Mouse (Mus musculus): Measurements from ENCODE around the gene Limch1.

DNA sequence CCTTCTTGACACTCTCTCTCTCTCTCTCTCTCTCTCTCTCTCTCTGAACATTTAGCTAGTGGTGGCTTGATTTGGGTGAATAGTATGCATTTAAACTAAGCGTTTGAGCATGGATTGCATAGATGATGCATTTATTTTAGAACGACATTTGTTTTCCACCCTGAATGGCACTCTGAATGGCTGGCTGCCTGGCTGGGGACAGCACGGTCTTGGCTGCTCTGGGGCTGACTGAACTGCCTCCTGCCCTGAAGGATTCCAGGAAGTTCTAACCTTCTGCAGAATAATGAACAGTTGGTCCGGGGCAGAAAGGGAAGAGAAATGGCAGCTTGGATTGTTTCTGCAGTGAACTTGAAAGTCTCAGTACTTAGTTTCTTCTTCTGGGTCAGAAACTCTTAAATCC, 266.4 kb downstream of the Limch1 start:
- TF ChIP-seq CTCF (IDR thresholded peaks at IDR 0.05; ENCODE audit: borderline replicate concordance, control insufficient read depth, extremely low read depth, insufficient read depth, low read length, poor library complexity) (no peak), POLR2A (IDR thresholded peaks at IDR 0.05; ENCODE audit: control insufficient read depth, extremely low read depth, insufficient read depth, low read length, poor library complexity) (no peak)

Measured in thymus, adult 2 months (tissue).